Mouse (Mus musculus) heart, postnatal 0 days (tissue): ENCODE measurements at regions not wholly inside any gene's neighbourhood (a gene's known extent, or its start where the extent isn't known, plus 50 kb on each side); places are given as distances from the start of the nearest gene placed in this dataset.

Experiments
- ATAC-seq: fragments of 200-750 bp; cut with Nextera tagmentation; 2 replicates; pipeline ENCODE4 v1.8.0; 2017; ENCODE audit warnings: low read depth, moderate number of reproducible peaks, moderate library complexity; ENCODE audit not compliant: insufficient read depth
- DNase-seq: peaks from one replicate; pipeline ENCODE4 v3.0.0-alpha.2; 2016; ENCODE audit warnings: low spot score
- H3K27ac ChIP-seq: fragments of 300-500 bp; sonication (generic); 2 replicates; pipeline ENCODE4 v1.5.1; 2014; ENCODE audit warnings: low read depth, mild to moderate bottlenecking
- H3K27me3 ChIP-seq: fragments of 300-500 bp; sonication (generic); 2 replicates; pipeline ENCODE4 v1.6.1; 2014; ENCODE audit warnings: low read length, mixed read lengths; ENCODE audit not compliant: control insufficient read depth, insufficient read depth
- H3K36me3 ChIP-seq: fragments of 300-500 bp; sonication (generic); replicated peaks from 2 replicates; pipeline ENCODE4 v1.6.1; 2014; ENCODE audit warnings: low read length, mixed read lengths; ENCODE audit not compliant: control insufficient read depth, insufficient read depth
- H3K4me1 ChIP-seq: fragments of 300-500 bp; sonication (generic); 2 replicates; pipeline ENCODE4 v1.6.1; 2014; ENCODE audit warnings: antibody characterized with exemption; ENCODE audit not compliant: control insufficient read depth, insufficient read depth
- H3K4me2 ChIP-seq: fragments of 300-500 bp; sonication (generic); 2 replicates; pipeline ENCODE4 v1.6.1; 2014; ENCODE audit warnings: low read depth, mild to moderate bottlenecking, low read length, moderate library complexity
- H3K4me3 ChIP-seq: fragments of 300-500 bp; sonication (generic); 2 replicates; pipeline ENCODE4 v1.5.1; 2014; ENCODE audit warnings: low read depth, low read length
- H3K9ac ChIP-seq: fragments of 300-500 bp; sonication (generic); replicated peaks from 2 replicates; pipeline ENCODE4 v1.6.1; 2014; ENCODE audit warnings: low read depth, low read length, mixed read lengths
- H3K9me3 ChIP-seq: fragments of 300-500 bp; sonication (generic); replicated peaks from 2 replicates; pipeline ENCODE4 v1.6.1; 2016; ENCODE audit warnings: low read length; ENCODE audit not compliant: control insufficient read depth
- CTCF ChIP-seq: IDR thresholded peaks from 2 replicates; pipeline ENCODE4 v1.5.1; 2016; ENCODE audit warnings: antibody characterized with exemption, control low read depth, low read depth
- EP300 ChIP-seq: IDR thresholded peaks from 2 replicates; pipeline ENCODE4 v1.6.1; 2016; ENCODE audit warnings: antibody characterized with exemption, low read depth
- WGBS: fragments of 180-500 bp; shearing (Covaris S2); extraction: QIAGEN DNeasy Blood & Tissue Kit; methylation state at CpG from one replicate; pipeline ENCODE4 v1.1.7; 2014; 5-methylcytosine and 5-hydroxymethylcytosine counted together

GRCm38 (mm10) chr6:37686094-37686493 lies 156.1 kb downstream of the Akr1d1 start:
- Histone ChIP-seq H3K27me3 (no peaks in the 10 kb centered on the region), H3K4me1 (no peaks in the 10 kb centered on the region), H3K9ac (no peak overlapping the region), H3K4me3 (no peak overlapping the region), H3K9me3 (no peaks in the 10 kb centered on the region; the same call in 1 of the 2 replicates), H3K36me3 (no peaks in the 10 kb centered on the region), H3K4me2 (no peak overlapping the region), H3K27ac (no peak overlapping the region)
- TF ChIP-seq EP300 (no peak), CTCF (no peak)
- DNase-seq (no peak), ATAC-seq (no peak)
- 90% methylated on average over 14 of the region's 14 CpGs for WGBS

GRCm38 (mm10) chr6:37688866-37689617 lies 159.1 kb downstream of the Akr1d1 start:
- Histone ChIP-seq H3K27ac (no peak overlapping the region), H3K4me1 (no peaks in the 10 kb centered on the region), H3K9ac (no peak overlapping the region), H3K4me3 (no peak overlapping the region), H3K4me2 (no peak overlapping the region), H3K36me3 (no peaks in the 10 kb centered on the region), H3K9me3 (no peaks in the 10 kb centered on the region), H3K27me3 (no peaks in the 10 kb centered on the region)
- no peak for DNase-seq
- no peak for TF ChIP-seq EP300
- TF ChIP-seq CTCF = no peak
- 32% methylated on average over 1 of the region's 1 CpGs for WGBS
- no peak for ATAC-seq

DNA sequence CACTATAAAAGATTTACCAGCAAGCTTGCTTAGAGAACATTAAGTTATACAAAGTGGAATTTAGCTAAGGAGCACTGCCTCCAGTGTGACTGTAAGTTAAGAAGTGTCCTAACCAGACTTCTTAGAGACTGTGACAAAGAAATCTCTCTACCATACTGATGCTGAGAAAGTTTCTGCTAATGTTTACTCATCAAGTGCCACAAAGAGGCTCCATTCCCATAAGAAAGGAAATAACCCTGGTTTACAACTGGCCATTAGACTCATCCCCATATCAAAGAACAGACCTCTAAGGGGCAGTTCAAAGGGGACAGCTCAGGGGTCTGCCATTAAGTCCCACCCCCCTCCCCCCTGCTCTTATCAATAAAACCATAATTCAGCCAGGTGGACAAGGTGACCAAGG lies 159.7 kb downstream of the Akr1d1 start:
- H3K9ac ChIP-seq = no peak overlapping the region
- no peaks in the 10 kb centered on the region for H3K4me1 ChIP-seq
- TF ChIP-seq EP300 (no peak), CTCF (no peak)
- no peak overlapping the region for H3K4me3 ChIP-seq
- H3K27me3 ChIP-seq = no peaks in the 10 kb centered on the region
- DNase-seq = no peak
- no peaks in the 10 kb centered on the region for H3K36me3 ChIP-seq
- H3K4me2 ChIP-seq = no peak overlapping the region
- no peak for ATAC-seq
- H3K27ac ChIP-seq = no peak overlapping the region
- H3K9me3 ChIP-seq = no peaks in the 10 kb centered on the region

DNA sequence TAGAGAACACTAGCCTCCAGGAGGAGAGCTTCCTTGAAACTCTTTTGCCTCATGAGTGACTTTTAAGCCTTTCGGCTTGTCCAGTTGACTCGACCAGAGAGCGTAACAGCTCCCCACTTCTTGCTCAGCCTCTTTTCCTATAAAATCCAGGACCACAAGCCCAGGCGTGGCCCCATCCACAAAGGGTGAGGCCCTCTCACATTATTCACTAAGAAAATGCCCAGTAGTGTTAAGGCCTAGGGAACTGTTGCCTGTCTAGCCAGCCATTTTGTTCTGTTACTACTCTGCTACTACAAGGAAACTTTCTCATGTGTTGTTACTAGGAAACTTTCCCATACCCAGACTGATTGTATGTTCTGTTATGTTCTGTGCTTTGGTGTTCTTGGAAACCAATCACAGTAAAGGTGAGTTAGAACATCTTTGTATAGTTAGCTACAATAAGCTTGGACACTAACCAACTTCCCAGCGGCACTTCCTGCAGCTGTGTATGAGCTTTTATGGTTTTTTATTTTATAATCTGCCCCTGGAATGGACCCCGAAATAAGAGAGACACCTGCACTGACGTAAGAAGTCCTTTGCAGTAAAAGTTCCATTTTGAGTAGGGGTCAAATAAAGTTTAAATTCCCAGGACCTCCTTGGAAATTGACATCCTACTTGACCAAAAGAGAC lies 162.1 kb downstream of the Akr1d1 start:
- H3K27me3 ChIP-seq = no peaks in the 10 kb centered on the region
- ATAC-seq = no peak
- TF ChIP-seq EP300 (no peak), CTCF (no peak)

GRCm38 (mm10) chr6:37692758-37693157 lies 162.8 kb downstream of the Akr1d1 start:
- no peak overlapping the region for H3K4me3 ChIP-seq
- H3K4me1 ChIP-seq = no peaks in the 10 kb centered on the region
- H3K4me2 ChIP-seq = no peak overlapping the region
- no peak overlapping the region for H3K9ac ChIP-seq
- H3K36me3 ChIP-seq = no peaks in the 10 kb centered on the region
- no peak for TF ChIP-seq CTCF
- TF ChIP-seq EP300 = no peak
- no peak overlapping the region for H3K27ac ChIP-seq
- DNase-seq (no peak), ATAC-seq (no peak)
- no peaks in the 10 kb centered on the region for H3K9me3 ChIP-seq
- H3K27me3 ChIP-seq = no peaks in the 10 kb centered on the region
- WGBS = 79% methylated on average over 2 of the region's 2 CpGs

More for the DNA sequence above, 162.1 kb downstream of the Akr1d1 start:
- Histone ChIP-seq H3K36me3 (no peaks in the 10 kb centered on the region), H3K4me2 (no peak overlapping the region), H3K4me1 (no peaks in the 10 kb centered on the region), H3K4me3 (no peak overlapping the region), H3K27ac (no peak overlapping the region), H3K9ac (no peak overlapping the region), H3K9me3 (no peaks in the 10 kb centered on the region)
- 82% methylated on average over 7 of the region's 7 CpGs for WGBS
- no peak for DNase-seq

DNA sequence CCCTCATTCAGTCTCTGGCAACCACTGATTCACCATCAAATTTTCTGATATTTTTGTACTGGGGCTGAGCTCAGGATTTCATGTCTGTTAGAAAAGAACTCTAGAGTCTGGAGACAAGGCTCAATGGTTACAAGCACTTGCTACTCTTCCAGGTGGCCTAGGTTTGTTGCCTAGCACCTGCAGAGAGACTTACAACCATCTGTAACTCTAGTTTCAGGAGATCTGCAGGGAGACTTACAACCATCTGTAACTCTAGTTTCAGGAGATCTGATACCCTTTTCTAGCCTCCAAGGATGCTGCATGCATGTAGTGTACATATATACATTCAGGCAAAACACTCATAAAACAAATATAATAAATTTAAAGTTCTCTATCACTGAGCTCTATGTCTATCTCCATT lies 166.1 kb downstream of the Akr1d1 start:
- TF ChIP-seq EP300 = no peak
- no peak for TF ChIP-seq CTCF
- Histone ChIP-seq H3K4me1 (no peaks in the 10 kb centered on the region), H3K4me3 (no peak overlapping the region), H3K9me3 (no peaks in the 10 kb centered on the region), H3K27ac (no peak overlapping the region), H3K36me3 (no peaks in the 10 kb centered on the region), H3K4me2 (no peak overlapping the region), H3K27me3 (no peaks in the 10 kb centered on the region), H3K9ac (no peak overlapping the region)
- DNase-seq (no peak), ATAC-seq (no peak)
